Mouse (Mus musculus) monocyte, adult 2 months (primary cell): ENCODE data around the gene Bbs1.
"Not testable (repeated sequence)": the region's sequence is repeated elsewhere in the genome, so short reads cannot be mapped to it uniquely, and the experiment has no call there.

Experiments used
- DNase-seq, 2 experiments: peaks; one replicate each; pipeline ENCODE4 v3.0.0; 2022; ENCODE audit warnings: low spot score in 2 of 2, low read depth in 1 of 2

The Bbs1 gene

DNA sequence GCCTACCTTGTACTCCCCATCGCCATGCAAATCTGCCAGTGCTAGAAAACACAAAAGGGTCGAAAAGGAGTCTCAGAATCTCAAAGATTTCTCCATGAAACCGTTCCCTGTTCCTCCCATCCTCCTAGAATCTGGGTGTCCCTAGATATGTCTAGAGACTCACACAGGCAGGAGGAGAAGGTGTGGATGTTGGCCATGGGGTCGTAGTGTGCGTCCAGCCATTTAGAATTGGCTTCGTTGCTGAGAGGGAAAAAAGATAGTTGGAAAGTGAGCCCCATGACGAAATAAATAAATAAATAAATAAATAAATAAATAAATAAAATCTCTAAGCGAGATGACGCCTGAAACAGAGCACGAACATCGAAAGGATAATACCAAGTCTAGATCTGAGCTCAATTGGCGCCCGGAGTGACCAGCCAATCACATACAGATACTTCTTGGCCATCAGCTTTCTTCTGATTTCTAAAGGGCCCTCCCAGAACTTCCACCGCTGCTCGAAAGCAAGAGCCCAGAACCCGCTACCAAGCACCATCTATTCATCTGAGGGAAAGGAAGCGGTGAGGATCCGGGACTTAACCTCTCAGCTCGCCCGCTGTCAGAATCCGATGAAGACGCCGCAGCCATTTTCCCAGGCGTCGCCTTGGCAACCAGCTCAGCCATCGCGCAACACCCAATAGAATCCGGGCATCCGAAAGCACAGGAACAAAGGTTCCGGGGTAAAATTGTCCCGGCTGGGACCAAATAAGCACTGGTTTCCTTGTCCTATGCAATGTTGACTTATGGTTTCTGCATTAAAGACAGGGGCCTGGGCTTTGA, at the start of gene Bbs1:
Gene Bbs1, minus strand, starts transcription at position 650 of the 816 bp plus-strand sequence.
- DNase-seq, result peak; percentile 21 to 55

DNA sequence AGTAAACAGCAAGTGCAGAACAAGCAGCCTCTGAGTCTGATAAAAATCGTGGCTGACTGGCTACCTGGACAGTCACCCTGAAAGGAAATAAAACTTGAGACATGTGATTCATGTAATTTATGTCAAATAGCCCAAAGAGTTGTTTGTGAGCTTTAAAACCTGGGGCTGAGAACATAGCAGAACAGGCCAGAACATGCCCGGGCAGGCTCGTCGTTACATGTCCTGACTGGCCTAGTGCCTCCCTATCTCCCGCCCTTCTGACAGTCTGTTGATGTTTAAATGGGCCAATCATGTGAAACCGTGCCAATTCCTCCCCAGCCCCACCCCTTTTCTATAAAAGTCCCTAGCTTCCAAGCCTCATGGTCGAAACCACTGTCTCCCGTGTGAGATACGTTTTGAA, 42.2 kb upstream of the Bbs1 start:
- not testable (repeated sequence) for DNase-seq

DNA sequence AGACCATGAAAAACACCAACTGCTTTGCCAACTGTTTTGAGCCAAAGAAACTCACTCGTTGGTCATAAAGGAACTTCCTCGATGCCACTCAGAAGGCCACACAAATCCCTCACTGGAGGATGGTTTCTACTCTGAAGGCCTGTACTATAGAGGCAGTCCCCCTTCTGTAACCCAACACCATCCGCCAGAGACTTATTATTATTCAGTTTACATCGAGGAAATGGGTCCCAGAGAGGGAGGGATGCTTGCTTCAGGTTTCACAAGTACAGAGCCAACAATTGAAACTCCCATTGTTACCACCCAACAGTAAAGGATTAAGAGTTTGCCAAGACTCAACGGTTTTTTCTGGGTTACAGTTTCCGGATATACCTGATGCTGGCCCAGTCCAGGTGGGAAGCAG, 39.1 kb upstream of the Bbs1 start:
- DNase-seq, result no peak

DNA sequence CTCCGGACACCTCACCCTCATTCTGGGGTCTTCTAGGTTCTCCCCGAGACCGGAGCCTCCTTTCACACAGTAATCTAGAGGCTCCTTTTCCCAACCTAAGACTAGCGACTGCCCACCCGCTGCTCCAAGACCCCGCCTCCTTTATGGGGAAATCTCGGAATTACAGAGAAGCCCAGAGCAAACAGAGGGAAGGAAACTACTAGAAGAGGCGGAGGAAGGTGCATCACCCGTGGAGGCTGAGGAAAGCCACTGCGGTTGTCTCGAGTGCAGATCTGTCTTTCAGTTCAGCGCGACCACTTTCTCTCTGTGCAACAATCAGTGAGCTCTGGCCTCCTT, 36.8 kb upstream of the Bbs1 start:
- DNase-seq, result no peak

DNA sequence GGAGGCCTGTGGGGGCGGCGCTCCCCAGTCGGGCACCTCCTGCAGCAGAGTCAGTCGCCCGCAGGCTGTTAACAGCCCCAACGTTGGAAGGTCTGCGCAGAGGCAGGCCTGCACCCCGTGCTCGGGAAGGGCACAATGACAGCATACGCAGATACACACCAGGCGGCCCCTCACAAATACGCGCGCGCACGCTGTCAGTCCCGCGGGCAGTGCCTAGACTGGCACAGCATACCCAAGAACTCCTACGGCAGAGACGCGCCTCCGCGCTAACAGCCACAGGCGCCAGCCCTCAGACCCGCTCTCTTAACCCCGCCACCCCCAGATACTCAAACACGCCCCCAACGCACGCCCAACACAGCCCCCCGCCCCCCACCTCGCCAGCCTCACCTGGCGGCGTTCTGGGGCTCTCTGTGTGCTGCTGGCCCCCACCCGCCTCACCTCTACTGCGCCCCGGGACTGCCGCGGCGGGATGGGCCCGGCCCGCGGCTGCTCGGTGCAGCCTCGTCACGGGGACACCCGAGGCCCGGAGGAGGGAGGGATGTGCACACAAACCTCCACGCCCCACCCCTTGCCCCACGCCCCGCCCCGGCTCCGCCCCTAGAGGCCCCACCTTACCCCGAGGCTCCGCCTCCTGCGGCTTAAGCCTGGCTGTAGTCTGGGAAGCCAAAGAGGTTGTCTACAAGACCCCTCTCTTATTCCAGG, 36.3 kb upstream of the Bbs1 start, which contains the start of gene Peli3:
Gene Peli3, minus strand, starts transcription at position 577 of the 702 bp plus-strand sequence.
- DNase-seq, result peak; percentile 24 to 43

DNA sequence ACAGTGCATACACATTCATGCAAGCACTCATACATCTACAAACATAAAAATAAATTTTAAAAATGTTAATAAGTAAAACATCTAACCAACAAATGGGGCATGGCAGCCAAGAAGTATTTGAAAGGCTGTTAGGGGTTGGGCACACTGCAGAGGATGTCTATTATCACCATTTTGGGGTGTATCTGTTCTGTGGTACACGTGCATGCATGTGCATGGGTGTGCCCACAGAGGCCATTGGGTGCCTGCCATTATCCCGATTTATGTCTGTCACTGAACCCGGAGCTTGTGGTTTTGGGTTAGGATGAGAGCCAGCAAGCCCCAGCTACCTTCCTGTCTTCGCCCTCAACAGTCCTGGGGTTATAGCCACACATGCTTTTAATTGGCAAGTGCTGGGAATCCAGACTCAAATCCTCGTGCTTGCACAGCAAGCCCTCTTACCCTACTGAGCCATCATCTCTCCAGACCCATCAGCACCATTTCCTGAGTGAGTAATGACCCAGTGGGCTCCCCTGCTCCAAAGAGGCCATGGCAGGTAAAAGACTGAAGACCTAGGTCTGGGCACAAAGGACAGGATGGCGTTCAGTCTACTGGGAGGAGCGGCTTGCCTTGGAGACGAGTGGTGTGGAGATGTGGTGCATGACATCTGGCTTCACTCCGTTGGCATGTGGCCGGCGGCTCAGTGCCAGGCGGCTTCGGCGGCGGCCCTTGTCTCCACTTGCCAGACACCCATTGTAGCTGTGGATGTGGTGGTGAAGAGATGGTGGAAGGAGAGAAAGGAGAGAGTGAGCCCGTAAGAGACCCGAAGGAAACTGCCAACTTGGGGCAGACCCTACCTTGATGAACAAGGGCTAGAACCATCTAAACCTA, 31.2 kb upstream of the Bbs1 start:
- no peak for DNase-seq

DNA sequence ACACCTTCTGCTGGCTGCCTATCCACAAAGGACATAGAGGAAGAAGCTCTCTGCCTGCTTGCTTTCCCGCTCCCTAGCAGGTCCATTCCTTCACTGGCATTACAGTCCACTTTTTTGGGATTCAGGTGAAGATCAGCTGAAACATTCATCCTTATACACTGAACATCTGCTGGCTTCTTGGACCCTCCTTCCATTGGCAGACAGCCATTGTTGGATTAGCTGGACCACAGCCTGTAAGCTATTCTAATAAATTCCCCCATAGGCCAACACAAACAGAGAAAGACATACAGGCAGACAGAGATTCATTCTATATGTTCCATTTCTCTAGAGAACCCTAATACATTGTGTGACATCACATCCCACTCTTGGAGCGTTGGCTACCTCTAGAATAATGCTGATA, 30.5 kb upstream of the Bbs1 start:
- DNase-seq, result no peak

DNA sequence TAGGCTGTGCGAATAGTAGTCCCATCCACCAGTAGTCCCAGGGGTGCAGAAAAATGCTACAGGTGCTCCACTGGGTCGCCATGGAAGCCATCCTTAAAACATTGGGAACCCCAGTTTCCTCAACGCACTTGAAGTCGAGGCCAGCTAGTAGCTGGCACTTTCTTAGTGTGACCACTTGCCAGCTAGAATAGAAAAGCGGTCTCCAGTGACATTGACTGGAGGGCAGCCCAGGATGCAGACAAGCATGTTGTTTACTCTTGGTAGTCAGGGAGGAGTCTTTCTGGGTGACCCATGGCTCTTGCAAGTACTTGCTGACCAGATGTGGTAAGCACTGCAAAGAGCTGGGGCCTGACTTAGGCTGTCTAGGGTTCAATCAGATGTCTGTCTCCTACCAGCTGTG, 22.4 kb upstream of the Bbs1 start:
- DNase-seq, result no peak

DNA sequence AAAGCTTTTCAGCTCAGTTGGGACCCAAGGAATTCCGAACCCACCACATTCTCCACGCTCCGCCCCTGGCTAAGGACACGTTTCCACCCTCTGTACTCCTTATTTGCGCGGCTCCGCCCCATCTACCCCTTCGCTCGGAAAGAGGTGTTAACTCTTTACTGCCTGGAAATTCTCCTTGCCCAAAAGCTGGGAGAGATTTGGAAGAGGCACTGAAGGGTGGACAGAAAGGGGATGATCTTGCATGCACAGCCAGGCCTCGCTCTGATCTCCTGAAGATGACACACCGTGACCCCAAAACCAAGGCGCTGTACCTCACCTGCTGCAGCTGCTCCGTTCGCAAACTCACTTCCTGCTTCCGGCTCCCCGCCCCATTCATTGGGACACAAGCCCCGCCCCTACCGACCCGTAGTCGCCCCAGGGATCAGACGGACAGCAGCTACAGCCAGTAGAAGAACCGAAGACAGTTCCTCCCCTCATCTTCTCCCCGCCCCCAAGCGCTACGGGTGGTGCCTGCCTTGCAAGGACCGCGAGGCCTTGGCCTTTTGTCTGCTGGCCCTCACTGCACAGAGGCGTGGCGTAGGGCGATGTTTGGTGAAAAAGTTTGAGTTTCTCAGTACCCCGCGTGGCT, 21.6 kb upstream of the Bbs1 start, which contains the start of gene Dpp3:
Gene Dpp3, minus strand, starts transcription at position 384 of the 628 bp plus-strand sequence.
- DNase-seq, result peak; percentile 89 to 93

DNA sequence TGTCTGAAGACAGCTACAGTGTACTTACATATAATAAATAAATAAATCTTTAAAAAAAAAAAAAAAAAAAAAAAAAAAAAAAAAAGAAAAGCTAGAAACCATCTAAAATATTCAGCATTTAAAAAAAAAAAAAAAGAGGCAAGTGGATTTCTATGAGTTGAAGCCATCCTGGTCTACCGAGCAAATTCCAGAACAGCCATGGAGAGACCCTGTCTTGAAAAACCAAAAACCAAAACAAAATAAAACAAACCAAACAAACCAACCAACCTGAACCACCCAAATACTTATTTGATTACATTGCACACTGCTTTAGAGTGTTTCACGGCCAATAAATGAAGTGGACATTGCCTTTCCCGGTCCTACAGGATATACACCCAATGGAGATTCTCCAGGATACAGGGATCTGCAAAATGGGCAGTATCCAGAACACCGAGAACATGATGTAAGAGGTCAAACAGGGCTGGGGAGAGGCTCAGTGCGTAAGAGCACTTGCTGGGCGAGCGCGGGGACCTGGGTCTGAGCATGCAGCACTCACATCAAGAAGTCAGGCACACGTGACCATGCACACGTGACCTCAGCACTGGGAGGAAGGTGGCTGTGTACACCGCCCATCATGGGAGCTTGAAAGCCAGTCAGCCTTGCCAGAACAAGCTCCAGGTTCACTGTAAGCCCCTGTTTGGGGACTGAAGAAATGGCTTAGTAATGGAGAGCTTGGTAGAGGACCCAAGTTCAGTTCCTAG, 18.9 kb upstream of the Bbs1 start:
- no peak for DNase-seq

DNA sequence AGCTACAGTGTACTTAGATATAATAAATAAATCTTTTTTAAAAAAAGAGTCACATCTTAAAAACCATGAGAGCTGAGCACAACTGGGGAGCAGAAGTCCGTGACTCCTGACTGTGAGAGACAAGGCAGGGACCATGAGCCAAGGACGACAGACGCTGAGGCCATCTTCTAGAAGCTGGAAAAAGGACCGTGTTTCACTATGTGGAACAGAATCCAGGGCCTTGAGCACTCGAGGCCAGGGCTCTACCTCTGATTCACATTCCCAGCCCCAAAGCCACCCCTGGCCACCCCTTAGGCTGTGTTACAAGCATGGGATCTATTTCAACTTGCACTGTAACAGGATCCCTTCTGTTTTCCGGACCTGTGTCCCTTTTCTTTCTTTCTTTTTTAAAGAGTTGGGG, 13.2 kb upstream of the Bbs1 start:
- DNase-seq, result no peak

DNA sequence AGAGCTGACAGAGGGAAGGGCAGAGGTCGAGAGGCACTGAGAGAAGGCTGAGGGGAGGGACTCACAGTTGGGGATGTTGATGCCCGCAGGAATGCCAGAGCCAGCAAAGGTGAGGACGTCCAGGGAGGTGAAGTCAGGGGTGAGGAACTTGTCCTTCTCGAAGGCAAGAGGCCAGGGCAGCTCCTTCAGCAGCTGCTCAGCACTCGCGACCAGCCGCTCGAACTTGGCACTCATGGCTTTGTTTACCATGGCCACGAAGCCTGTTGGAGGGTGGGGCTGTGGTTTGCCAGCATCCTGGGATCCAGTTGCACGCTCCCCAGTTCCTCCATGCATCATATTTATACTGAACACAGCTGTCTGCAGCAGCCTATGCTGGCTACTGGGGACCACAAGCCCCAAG, 10.4 kb upstream of the Bbs1 start:
- DNase-seq, result no peak

DNA sequence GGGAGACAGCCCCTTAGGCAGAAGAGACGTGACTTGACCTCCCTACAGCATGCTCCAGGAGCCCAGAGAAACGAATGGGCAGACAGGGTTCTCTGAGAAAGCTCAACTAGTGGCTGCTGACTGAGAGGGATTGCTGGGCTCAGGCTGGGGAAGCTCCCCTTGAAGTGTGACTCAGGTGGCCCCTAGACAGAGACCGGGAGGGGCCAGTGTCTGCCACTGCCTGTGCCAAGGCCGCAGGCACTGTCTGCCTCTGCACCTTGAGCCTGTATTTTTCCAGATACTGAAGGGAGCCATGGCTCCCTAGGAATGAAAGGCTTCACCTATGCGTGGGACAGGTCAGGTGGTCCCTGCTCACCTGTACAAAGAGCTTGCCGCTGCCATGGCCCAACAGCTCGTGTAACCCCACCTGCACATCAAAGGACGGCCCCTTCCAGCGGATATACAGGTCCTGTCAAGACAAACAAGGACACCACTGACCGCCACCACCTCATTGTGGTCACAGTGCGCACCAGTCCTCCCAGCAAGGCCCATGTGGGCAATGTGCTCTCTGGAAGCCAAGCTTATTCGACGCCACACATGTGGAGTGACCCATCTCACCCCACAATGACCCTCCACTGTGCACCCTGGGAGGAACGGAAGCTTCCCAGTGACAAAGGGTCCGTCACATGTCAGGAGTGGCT, 9.6 kb upstream of the Bbs1 start:
- no peak for DNase-seq

DNA sequence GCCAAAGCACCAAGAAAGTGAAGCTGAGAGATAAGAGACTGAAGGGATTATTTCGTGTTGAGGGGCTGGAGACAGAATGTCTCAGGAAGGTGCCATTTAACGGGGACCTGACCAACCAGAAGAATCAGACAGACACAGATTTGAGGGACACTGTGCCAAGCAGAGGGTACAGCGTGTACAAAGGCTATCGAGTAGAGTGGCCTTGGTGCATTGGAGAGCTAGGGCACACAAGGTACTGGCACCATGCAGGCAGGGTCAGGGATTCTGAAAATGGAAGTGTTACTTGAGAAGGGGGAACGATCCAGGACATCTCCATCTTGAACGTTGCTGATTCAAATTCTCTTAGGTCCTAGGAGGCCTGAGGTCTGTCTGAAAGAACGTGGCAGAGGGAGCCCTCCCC, 2.9 kb upstream of the Bbs1 start:
- DNase-seq, result no peak

DNA sequence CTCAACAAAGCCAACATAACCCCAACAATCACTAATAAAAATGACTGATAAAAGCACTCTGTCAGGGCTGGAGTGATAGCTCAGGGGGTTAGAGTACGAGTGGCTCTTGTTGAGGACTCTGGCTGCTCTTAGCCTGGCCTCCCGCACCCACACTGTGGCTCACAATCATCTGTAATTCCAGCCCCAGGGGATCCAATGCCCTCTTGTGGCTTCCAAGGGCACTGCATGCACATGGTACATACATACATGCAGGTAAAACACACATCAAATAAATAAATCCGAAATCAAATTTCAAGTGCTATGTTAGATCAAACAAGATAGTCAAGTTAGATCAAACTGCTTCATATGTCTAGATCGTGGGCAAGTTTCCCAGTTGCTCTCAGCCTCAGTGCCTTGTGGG, 1.7 kb upstream of the Bbs1 start:
- no peak for DNase-seq

DNA sequence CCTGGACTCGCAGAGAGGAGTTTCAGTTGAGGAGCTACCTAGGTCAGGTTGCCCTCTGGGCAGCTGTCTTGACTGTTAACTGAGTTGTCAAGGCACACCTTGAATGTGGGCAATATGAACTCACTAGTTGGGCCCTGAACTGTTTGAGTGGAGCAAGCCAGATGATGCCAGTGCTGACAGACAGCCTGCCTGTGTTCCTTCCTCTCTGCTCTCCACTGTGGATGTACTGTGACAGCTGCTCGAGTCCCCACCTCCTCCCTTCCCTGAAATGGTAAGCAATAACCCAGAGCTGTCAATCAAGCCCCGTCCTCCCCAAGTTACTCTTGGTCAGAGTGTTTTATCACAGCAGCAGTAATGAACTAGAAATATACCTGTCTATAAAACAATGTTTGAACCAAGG, 6.5 kb downstream of the Bbs1 start:
- no peak for DNase-seq

DNA sequence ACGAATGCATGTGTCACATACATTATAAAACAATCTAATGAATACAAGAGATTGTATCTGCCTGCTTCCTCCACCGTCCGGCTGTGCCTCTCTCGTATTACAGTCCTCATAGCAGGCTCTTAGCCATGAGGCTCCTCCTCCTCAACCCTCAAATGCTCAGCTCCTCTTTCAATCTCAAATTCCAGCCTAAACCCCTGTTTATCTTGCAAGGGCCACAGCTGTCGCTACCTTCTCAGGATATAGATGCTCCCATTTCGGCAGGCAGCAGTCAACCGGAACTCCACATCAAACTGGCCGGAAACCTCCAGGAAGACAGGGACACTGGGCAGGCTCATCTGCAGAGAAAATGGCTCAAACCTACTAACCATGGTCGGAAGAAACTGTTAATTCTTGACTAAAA, 7.5 kb downstream of the Bbs1 start:
- DNase-seq, result no peak

DNA sequence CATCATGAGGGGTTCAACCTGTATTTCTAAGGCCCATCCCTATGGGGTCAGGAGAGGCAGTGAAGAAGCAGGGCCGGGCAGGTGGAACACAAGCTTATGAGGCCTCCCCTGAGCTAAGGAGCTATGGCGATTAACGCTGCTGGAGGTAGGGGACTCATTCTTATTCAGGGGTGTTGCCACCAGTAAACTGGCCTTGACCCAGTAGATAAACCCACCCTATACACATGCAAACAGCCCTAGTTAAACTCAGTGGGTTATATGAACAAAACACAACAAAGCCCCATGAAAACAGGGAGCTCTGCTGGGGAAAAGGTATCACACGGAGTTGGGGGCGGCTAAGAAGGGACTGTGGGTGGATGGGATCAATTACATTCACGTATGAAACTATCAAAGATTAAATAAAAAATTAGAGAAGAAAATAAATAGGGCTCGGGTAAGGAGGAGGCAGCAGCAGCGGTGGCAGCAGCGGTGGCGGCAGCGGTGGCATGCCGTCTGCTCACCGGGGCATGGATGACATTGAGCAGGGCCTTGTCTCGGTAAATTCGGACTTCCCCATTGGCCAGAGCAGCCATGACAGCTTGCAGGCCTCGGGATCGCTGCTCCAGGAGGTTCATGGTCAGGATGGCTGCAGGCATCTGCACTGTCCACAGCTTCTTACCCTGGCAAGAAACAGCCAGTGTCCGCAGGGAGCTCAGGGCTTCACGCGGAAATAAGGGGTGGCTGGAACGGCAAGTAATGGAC, 9.5 kb downstream of the Bbs1 start:
- no peak for DNase-seq

DNA sequence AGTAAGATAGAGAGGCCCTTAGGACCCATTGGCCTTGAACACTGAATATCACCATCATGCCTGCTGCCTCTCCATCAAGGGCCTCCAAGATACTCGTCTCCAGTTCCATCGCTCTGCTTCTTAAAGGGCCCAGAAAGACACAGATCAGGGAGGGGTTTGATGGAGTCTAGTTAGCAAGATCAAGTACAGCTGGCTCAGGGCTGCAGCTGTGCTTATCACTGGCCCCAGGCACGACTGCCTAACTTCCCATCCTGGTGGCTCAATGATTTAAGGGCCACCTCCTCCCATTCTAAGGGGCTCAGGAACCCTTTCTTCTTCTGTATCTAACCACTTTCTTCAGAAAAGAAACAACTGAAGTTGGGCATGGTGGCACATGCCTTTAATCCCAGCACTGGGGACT, 14.6 kb downstream of the Bbs1 start:
- DNase-seq, result no peak
